Mouse (Mus musculus): ENCODE data around the gene Akap12.

Akap12 gene

DNA sequence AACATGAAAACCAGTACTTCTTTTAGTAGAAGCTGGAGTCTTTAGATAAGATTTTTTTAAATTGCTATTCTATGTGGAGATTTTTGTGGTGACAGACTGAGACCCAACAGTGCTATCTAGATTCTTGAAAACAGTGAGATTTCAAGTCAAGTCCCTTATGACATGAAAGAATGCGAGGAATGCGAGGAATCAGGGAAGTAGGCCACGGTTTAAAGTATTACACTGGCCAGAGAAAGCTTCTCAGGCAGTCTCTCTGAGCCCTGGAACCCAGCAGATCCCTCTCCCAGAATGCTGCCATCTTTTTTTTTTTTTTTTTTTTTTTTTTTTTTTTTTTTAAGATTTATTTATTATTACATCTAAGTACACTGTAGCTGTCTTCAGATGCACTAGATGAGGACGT lies 16.2 kb downstream of the Akap12 start:
- no peak for DNase-seq (ENCODE audit: extremely low spot score, low read depth, low spot score)

DNA sequence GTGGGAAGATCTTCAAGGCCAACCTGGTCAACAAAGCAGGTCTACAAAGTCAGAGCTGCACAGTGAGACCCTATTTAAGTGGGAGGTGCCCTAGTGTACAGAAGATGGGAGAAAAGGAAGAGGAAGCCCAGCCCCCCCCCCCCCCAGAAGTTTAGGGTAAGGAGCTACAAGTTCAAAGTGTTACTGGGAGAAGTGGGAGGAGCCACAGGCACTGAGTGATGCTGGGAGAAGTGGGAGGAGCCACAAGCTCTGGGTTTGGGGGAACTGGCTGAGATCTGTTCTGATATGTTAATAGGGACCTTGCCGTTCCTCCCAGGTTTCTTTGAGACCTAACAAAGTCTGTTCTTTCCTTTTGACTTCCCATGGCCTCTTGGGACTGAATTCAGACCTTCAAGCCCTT lies 18.6 kb downstream of the Akap12 start:
- DNase-seq (ENCODE audit: extremely low spot score, low read depth, low spot score) = no peak

DNA sequence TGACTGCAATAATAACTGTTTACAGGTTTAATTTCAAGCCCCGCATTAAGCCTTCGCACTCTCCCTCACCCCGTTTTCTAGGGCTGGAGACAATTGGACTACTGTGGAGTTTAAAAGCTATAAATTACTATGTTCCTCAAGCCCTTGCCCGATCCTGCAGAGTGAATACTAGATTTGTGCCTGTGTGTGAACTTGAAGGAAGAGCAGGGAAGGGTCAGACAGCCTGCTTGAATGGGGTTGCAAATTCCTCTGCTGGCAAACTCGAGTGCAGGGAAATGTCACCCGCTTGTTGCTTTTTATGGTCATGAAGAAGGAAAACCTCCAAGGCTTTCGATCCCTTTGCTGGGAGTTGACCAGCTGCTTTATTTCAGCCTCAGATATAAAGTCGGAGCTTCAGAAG lies 19.6 kb downstream of the Akap12 start:
- no peak for DNase-seq (ENCODE audit: extremely low spot score, low read depth, low spot score)

DNA sequence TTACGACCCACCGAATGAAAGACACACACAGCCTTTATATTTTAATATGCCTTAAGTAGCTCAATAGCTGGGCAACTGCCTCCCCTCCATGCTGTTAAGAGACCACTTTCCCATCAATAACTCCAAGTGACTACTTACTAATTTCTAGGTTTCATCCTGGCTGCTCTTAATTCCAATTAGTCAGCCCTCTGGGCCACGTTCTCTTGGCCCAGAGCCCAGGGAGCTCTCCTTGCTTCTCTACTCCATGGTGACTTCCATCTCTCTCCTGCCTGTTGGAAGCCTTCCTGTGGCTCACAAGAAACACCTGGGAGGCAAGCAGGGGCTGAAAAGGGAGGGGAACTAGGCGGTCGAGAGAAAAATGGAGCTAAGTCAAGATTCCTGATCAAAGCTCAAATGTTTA lies 23.0 kb downstream of the Akap12 start:
- no peak for DNase-seq (ENCODE audit: extremely low spot score, low read depth, low spot score)

DNA sequence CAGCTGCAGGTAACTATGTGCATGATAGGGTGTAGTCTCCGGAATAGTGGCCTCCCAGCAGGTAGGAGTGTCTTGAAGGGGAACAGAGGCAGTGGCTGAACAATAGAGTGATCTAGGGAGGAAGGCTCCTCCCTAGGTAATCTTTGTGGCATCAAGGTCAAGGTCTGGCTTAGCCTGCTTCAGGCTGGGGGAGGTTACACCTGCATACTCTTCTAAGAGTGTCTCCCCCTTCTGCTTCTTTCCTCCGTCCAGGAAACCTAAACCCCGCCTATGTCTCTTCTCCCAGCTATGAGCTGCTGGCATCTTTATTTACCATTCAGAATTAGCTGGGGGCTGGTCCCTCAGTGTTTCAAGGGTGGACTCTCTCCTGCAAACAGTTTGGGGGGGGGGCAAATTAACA lies 23.5 kb downstream of the Akap12 start:
- no peak for DNase-seq (ENCODE audit: extremely low spot score, low read depth, low spot score)

DNA sequence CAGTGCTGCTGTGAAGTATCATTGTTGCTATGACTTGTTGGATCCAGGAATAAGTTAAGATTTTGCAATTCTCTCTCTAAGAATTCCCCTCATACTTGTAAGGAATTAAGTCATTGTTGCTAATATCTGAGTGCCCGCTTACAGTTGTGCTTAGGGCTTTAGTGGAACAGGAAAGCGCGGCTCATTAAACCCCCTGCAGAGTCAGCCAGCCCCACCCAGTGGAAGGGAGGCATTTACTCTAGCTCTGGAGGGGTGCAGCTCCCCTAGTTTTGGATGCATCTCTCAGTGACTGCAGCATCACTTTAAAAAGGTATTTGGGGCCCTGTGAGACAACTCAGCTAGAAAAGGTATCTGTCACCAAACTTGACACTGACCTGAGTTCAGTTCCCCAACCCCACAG lies 24.0 kb downstream of the Akap12 start:
- no peak for DNase-seq (ENCODE audit: extremely low spot score, low read depth, low spot score)

DNA sequence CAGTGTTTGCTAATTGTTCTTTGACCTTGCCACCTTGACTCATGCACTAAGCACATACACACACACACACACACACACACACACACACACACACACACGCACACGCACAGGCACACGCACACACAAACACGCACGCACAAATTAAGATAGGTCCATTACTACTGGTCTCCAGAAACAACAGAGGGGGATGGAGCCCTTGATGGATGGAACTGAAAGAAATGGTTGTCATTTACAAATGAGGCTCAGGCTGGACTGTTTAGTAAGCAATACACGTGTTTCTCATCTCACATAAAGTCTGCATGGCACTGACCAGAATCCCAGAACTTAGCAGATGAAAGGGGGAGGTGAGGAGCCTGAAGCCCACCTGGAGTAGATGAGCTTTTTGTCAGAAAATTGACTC lies 24.4 kb downstream of the Akap12 start:
- no peak for DNase-seq (ENCODE audit: extremely low spot score, low read depth, low spot score)

DNA sequence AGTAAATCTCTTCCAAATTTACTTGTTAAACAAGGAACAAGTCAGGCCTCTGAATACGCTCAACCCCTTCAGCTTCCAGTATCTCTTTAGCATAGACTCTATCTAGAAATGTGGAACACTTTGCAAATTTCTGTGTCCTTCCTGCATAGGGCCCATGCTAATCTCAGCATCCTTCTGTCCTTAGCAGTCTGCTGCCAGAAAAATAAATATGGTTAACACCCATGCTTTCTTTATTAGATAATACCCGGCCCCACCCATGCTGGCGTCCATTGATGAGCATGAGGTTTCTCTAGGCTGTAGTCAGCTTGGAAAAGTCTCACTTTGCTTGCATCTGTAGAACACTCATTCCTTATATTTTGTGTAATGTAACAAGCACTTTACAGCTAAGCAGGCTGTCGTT lies 27.2 kb downstream of the Akap12 start:
- no peak for DNase-seq (ENCODE audit: extremely low spot score, low read depth, low spot score)

DNA sequence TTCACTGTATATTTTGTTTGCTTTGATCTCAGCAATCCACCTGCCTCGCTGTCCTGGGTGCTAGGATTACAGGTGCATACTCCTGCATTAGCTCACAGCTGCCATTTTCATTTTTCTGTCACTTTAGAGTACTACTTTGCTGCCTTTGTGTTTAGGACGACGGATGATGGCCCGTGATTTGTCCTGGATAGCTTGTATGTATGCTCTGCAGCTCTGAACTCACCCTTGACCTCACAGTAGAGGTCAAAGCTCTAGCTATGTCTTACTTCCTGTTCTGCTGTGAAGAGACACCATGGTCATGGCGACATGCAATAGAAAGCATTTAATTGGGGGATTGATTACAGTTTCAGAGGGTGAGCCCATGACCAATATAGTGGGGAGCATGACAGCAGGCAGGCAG lies 37.4 kb downstream of the Akap12 start:
- DNase-seq (ENCODE audit: extremely low spot score, low read depth, low spot score) = no peak

DNA sequence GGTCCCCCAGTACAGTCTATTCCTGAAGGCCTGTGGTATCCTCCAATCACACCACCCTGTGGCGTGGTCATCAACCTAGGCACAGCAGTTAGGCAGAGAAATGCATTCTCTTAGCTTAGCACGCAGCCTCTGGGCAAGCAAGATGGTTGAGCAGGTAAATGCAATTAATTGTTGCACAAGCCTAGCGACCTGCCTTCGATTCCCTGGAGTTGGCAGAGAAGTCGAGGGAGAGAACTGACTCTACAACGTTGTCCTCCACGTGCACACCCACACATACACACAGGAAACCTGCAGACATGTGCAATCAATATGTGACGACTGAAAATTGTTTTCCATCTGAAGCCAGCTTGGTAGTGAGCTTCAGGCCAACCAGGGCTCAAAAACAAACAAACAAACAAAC lies 57.7 kb downstream of the Akap12 start:
- no peak for DNase-seq (ENCODE audit: extremely low spot score, low read depth, low spot score)

DNA sequence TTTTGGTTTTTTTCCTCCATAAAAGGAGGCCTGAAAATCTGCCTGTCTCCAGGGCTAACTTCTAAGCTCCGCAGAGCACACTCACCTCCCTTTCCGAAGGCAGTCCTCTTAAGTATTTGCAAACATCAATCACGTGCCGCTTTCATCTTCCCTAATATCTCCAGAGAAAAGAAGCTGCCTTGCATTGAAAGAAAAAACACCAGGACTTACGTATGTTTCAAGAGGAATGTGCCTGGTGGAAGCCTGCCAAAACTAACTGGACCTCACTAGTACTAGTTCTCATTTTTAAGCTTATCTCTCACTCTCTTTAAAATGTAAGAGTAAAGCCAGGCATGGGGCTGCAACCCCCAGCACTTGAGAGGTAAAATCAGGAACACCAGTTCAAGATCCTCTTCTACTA lies 59.4 kb downstream of the Akap12 start:
- no peak for DNase-seq (ENCODE audit: extremely low spot score, low read depth, low spot score)

DNA sequence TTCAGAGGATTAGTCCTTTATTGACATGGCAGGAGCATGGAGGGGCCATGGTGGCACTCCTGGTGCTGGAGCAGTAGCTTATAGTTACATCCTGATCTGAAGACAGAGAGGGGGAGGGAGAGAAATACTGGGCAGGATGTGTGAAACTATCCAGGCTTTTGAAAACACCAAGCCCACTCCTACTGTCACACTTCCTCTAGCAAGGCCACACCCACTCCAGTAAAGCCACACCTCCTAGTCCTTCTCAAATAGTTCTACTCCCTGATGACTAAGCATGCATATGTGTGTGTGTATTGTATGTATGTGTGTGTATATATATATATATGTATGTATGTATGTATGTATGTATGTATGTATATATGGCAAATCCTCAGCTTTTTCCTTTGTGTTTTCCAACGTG lies 61.5 kb downstream of the Akap12 start:
- DNase-seq (ENCODE audit: extremely low spot score, low read depth, low spot score) = no peak

DNA sequence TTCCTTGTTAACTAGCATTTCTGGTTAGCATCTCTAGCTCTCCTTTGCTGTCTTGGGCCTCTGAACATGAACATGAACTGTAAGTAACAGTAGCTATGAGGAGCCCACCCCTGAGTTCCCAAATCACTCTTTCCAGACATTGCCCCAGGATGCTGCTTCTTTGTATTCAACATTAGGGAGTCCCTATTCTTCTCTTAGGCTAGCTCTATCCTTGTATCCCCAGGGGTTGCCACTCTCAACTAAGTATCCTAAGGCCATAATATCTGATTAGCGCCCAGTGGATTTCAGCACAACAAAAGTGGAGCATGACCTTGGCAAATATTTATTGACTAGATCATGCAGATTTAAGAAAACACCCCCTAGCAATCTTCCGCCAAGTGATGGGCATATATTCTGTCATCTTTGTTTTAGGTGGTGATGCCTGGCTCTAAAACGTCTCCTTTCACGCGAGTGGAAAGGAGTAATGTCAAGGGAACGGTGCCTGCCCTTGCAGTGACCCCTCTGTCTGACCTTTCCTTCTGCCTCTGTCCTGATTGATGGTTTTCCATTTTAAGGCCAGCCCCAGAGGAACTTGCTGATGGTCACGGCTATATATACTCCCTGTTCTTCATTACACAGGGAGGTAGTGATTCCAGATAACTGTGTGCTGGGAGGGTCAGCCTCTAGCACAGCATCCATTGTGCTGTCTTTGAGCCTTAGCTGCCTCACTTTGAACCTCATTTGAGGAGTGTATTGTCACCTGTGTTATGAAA lies 66.2 kb downstream of the Akap12 start:
- DNase-seq (ENCODE audit: extremely low spot score, low read depth, low spot score) = no peak

DNA sequence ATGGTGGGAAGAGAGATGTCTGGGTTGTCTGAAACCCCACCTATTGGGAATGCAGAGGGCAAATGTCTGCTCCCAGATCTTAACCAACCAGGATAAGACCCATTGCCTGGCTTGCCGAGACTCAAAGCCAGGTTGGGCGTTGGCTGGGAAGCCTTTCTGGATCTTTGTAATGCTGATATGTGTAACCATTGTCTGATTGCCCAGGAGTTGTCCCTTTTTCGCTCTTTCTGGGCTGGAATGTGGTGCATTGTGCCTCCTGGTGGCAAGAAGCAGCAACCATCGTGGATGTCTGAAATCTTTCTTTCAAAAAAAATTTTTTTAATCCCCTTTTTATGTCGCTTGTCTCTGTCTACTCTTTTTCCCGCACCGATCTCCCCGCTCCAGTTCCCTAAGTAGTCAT lies 67.1 kb downstream of the Akap12 start:
- DNase-seq (ENCODE audit: extremely low spot score, low read depth, low spot score) = no peak

DNA sequence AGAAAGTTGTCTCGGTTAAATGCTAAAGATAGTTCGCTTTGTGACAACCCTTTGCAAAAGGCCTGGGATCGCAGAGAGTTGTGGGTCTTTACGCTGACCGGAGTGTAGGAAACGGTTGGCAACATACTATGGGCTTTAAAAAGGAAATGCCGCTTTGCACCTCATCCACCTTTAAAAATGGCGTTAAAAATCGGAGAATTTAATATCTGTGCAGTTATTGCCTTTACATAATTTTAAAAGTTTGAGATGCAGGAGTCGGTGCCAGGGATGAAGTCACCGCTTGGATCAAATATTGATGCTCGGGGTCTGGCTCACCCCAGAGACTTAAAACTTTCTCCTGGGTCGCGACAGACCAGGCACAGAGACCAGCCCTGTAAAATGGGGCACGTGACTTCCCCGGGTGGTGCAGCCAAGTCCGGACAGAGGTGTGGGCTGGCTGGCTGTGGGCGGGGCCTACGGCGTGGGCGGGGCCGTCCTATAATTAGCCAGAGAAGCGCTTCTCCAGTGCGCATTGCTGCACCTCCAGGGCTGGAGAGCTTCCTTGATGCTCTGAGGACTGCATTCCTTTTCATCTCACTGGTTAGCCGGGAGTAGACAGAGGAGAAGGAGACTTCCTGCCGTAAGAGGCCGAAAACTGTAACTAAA lies 68.0 kb downstream of the Akap12 start:
- DNase-seq (ENCODE audit: extremely low spot score, low read depth, low spot score) = peak; percentile 22

DNA sequence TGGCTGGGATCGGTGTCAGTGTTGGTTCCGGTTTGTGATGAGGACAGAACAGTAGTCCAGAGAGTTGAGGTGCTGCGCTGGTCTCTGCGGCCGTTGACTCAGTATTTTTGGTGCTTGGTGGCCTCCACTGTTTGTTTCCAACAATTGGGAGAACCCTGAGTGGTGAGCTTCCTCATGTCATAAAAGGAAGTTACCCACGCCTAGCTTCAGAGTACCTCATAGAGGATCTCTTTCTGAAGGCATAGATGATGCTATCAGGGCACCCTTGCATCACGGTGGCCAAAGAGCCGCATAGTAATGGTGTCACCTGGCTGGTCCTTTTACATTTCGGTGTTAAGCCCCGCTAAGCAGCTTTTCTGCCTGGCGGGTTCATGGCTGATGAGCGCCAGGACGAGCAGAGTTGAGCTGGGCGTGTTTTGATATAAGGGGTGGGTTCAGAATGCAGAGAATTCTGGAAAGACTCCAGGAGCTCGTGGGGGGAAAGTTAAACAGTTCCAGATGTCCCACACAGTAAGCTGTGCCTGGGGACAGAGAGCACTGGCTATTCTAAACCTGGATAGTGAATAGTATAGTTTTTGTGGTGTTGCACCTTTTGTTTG lies 72.8 kb downstream of the Akap12 start:
- DNase-seq (ENCODE audit: extremely low spot score, low read depth, low spot score) = peak; percentile 20

DNA sequence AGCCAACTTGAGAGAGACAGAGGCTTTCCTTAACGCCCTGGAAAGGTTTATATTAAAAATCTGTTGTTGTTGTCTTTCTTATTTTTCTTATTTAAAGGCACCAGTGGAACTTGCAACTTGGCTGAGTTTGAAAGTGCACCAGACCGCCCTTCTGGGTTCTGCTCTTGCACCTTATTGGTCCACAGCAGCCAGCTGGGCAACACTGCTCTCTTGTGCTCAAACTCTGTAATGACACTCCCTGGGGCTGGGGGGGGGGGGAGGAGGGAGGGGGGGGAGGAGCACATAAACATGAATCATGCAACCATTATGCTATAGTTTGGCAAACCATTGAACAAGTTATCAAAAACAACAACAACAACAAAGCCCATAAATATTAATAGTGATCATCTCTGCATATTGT lies 75.2 kb downstream of the Akap12 start:
- no peak for DNase-seq (ENCODE audit: extremely low spot score, low read depth, low spot score)

DNA sequence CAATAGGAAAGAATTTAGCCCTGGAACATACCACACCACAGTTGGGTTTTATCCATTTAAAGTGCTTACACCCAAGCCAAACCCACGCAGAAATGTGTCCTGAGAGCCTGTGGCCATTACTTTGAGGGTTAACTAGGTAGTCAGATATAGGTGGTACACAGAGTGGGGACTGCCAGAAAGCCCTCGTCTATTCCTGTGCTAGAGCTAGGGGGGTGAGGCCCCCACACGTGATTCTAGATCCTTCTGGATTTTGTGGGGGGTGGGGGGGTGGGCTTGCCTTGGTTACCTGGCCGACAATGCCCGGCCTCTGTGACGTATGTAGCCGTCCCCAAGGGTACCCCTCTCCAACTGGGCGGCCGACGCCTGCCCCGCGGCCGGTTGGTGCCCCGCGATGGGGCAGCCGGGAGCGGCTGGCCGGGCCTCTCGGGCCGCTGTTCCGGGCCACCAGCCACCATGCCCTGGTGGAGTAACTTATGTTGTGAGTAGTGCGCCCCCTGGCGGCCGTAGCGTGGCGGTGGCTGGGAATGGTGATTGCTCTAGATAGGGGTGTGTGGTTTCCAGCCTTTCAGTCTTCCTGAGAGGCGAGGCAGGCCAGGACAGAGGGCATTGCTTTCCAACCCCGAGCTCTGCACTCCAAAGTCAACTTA lies 80.4 kb downstream of the Akap12 start:
- DNase-seq (ENCODE audit: extremely low spot score, low read depth, low spot score) = peak; percentile 53

DNA sequence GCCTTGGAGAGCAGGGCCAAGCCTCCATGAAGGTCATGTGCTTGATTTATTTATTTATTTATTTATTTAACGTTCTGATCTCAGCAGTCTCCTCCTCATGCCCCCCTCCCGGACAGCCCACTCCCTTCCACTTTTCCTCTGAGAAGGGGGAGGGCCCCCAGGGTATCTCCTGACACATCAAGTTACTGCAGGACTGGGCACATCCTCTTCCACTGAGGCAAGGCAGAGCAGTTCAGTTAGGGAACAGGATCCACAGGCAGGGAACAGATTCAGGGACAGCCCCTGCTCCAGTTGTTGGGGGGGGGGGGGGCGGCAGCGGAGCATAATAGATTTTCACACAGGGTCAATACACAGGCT lies 80.9 kb downstream of the Akap12 start:
- no peak for DNase-seq (ENCODE audit: extremely low spot score, low read depth, low spot score)

DNA sequence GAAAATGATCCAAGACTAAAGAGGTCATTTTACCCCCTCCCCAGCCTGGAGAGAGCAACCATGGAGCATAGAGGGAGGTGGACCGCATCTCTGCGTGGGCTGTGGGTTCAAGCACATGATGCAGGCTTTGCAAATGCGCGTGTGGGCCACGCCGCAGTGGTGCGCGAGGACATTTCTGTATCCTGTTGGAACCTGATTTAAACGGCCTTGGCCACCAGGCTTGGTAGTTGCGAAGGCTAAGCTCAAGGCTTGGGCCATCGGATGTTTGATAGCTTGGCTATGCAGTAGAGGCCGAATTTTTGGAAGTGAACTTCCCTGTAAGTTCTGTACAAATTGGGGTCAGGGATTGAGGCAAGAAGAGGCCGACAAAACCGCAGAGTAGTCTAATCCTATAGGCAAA lies 81.4 kb downstream of the Akap12 start:
- no peak for DNase-seq (ENCODE audit: extremely low spot score, low read depth, low spot score)

DNA sequence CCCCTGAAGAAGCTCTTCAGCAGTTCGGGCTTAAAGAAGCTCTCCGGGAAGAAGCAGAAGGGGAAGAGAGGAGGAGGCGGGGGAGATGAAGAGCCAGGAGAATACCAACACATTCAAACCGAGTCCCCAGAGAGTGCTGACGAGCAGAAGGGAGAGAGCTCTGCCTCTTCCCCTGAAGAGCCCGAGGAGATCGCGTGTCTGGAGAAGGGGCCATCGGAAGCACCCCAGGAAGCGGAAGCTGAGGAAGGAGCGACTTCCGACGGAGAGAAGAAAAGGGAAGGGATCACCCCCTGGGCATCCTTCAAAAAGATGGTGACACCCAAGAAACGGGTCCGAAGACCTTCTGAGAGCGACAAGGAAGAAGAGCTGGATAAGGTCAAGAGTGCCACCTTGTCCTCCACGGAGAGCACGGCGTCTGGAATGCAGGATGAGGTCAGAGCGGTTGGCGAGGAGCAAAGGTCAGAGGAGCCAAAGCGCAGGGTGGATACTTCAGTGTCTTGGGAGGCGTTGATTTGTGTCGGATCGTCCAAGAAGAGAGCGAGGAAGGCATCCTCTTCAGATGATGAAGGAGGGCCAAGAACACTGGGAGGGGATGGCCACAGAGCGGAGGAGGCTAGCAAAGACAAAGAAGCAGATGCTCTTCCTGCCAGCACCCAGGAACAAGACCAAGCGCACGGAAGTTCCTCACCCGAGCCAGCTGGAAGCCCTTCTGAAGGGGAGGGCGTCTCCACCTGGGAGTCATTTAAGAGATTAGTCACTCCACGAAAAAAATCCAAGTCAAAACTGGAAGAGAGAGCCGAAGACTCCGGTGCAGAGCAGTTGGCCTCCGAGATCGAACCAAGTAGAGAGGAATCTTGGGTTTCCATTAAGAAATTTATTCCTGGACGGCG lies 88.4 kb downstream of the Akap12 start:
- DNase-seq (ENCODE audit: extremely low spot score, low read depth, low spot score) = no peak
